Mouse (Mus musculus): ENCODE measurements around the gene Stat3.
A peak's percentile ranks its signal among the peaks of the same experiment; 100 is the strongest.

- peak; percentile 76; the same call in 1 of the 2 replicates for TF ChIP-seq CTCF (IDR thresholded peaks at IDR 0.05; ENCODE audit: extremely low read depth, insufficient read depth, insufficient read length, insufficient replicate concordance)
- no peak for TF ChIP-seq POLR2A (IDR thresholded peaks at IDR 0.05; ENCODE audit: low read depth, low read length)
Observed at GRCm38 (mm10) chr11:100957244-100957643, 17.9 kb upstream of the Stat3 start.
